Mouse (Mus musculus) adrenal gland, adult (tissue): ENCODE measurements around the gene Ifitm3.
"Not testable (repeated sequence)": the region's sequence is repeated elsewhere in the genome, so short reads cannot be mapped to it uniquely, and the experiment has no call there.

Source experiments
- DNase-seq, 2 experiments: peaks; one replicate each; pipeline ENCODE4 v3.0.0; 2022 to 2023; ENCODE audit warnings: low spot score in 1 of 2; ENCODE audit not compliant: inconsistent age in 2 of 2

Ifitm3 gene

GRCm38 (mm10) chr7:141036624-141037023 is 26.1 kb upstream of the Ifitm3 start:
- DNase-seq: not testable (repeated sequence)

DNA sequence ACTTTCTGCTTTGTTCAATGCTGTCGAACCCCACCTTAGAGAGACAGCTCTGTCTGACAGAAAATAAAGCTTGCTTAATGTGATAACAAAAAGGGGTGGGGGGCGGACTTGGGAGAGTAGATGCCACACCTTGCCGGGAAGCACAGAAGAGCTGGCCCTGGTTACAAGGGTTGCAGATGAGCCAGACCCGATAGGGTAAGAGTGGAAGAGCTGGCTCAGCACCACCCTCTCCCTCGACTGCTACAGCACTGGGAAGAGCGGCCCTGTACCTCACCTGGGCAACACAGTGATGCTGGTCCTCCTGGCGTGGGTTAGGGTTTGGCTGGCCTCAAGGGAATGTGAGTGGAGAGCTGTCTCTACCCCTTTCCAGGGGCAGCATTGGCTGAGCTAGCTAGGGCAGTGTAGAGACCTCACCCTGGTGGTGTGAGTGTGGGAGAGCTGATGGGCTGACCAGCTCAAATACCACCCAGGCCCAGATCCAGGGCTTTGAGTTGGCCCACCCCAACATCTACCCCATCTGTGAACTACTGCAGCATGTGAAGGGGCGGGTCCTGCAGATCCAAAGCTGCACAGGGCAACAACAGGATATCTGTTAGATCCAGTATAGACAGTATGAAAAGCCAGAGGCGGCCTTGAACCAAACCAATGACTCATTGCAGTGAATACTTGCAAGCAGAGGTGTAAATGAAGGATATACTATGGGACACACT is 22.0 kb upstream of the Ifitm3 start:
- peak in 1 of 2 experiments; percentile 43 for DNase-seq

DNA sequence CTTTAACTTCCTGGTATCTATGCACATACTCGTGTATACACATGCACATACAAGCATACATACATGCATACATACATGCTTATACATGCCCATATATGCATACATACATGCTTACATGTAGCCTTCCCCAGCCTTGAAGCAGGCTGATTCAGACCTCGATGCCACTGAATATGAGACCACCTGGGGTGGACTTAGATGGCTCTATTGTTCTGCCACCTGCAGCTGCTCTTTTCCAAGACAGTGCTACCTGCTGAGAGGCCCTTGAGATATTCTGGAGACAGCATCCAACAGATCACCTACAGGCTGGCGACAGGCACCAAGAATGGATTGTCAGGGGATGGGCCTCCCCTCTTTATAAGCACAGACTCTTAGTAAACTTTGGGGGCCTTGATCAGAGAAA is 19.8 kb upstream of the Ifitm3 start:
- no peak for DNase-seq

GRCm38 (mm10) chr7:141028831-141029230 is 18.3 kb upstream of the Ifitm3 start, which contains the start of gene Gm17387:
Gene Gm17387, plus strand, starts transcription at chr7:141029131.
- no peak for DNase-seq

DNA sequence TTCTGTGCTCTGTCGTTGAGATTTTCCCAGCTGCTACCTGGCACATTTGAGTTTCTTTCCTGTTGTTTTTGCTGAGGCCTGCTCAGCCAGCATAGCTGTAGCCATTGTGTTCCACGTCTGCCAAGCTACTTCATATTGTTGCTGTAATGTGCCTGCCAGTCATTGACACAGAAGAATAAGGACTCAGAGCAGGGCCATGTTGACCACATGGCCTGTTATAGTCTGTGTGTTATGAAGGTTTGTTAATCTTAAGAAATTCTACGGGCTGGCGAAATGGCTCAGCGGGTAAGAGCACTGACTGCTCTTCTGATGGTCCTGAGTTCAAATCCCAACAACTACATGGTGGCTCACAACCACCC is 16.1 kb upstream of the Ifitm3 start:
- no peak for DNase-seq

DNA sequence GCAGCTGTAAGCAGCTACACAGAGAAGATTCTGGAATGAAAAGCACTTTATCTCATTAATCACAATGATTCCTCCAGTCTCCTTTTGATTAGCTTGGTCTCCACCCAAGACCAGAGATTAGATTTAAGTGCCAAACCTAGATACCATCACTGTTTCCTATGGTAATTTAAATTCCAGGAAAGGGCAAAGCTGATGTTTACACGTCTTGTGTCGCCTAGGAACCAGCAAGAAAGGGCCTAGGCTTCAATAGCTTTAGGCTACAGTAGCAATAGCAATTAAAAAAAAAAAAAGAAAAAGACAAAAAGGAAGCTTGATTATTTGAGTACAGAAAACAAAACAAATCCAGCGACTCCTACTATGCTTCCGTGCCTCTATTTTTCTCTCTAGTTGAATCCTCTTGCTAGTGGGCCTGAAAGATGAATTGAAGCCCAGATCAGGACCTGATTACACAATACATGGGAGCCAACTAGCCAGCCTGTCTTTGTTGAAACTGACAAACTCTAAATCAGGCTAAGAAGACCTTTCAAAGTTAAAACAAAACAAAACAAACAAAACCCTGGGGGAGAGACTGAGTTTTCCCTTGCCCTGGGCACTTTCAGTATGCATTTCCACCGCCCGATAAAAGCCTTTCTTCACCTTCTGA is 15.6 kb upstream of the Ifitm3 start:
- DNase-seq: no peak

- DNase-seq: no peak
Measured at GRCm38 (mm10) chr7:141024865-141025838, 14.6 kb upstream of the Ifitm3 start.

- DNase-seq: no peak
Measured at GRCm38 (mm10) chr7:141021489-141022449, 11.2 kb upstream of the Ifitm3 start.

- DNase-seq: no peak
Measured at GRCm38 (mm10) chr7:141019028-141019427, 8.5 kb upstream of the Ifitm3 start.

- DNase-seq: not testable (repeated sequence)
Measured at GRCm38 (mm10) chr7:141017824-141018223, 7.3 kb upstream of the Ifitm3 start, which contains the start of gene Ifitm6. Gene Ifitm6, minus strand, starts transcription at chr7:141017924.

DNA sequence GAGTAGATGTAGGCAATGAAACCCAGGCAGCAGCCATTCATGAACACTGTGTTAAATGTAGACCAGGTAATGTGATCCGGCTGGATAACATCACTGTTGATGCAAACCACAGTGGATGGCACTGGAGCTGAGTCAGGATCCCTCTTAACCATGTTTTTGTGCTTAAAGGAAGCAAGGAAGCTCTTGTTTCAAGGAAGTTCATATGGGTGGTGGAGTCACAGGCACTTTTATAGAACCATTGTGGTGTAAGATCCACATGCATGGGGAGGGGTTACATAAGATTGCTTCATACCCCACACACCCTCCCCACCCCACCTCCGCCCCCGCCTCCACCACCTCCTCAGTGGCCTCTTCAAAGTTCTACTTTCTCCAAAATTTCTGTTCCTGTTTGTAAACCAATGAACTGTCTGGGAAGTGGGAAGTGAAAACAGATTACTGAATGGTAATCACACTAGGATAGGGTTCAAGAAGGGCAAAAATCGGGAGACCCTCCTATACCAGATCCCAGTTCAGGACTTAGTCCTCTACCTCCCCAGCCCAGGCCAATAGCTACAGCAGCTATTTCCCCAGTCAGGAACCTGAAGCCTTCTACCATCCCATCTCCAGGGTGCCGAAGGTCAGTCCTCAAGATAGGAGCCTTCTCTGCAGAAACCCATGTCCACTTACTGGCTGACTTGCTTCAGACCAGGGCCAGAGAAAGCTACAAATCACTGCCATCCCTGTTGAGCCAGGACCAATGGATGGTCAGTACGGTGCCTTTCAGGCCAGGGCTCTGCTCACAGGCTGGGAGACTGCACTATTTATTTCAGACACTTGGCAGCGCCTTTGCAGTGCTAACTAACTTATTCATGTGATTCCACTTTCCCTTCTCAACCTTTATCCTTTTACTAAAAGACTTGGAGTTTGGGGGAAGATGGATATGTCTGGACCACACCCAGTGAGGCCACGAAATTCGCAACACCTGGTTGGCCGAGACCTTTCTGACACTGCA is 6.4 kb upstream of the Ifitm3 start:
- DNase-seq: no peak

- DNase-seq: no peak
Measured at GRCm38 (mm10) chr7:141011238-141011770, 734 bp upstream of the Ifitm3 start.

GRCm38 (mm10) chr7:141009665-141010064 is 905 bp downstream of the Ifitm3 start:
- peak in 1 of 2 experiments; percentile 34 for DNase-seq

- DNase-seq: peak; percentile 84 to 92
Measured at GRCm38 (mm10) chr7:141008938-141009660, 1.5 kb downstream of the Ifitm3 start.

DNA sequence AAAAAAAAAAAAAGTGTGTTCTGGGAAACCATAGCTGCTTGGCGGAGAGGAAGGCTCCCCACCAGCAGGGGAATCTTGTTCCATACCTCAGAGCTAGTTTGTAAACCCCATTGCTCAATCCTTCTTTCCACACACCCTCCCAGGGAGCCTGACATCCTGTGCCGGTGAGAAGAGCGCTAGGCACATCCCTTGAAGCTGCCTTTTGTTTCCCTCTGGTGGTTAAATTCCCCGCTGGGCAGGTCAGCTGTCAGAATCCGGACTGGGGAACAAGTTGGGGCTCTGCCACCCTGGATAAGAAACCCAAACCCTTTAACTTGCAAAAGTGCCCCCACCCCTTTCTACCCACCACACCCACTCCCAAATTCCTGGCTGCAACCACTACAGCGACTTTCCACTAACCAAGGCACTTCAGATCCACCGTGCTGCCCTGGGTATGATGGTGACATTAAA is 2.2 kb downstream of the Ifitm3 start:
- DNase-seq: peak; percentile 31 to 66

- DNase-seq: peak in 1 of 2 experiments; percentile 49
Measured at GRCm38 (mm10) chr7:141006914-141007313, 3.7 kb downstream of the Ifitm3 start.

DNA sequence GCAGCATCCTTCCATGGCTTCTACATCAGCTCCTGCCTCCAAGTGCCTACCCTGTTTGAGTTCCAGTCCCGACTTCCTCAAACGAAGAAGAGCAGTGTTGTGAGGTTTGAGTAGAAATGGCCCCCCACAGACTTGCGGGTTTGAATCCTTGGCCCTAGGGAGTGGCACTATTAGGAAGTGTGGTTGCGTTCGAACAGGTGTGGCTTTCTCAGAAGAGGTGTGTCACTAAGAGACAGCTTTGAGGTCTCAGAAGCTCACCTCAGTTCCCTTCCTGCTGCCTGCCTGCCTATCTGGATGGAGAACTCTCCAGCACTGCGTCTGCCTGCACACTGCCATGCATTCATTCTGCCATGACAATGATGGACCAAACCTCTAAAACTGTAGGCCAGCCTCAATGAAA is 4.1 kb downstream of the Ifitm3 start:
- DNase-seq: no peak
